In the genomic region with DNA sequence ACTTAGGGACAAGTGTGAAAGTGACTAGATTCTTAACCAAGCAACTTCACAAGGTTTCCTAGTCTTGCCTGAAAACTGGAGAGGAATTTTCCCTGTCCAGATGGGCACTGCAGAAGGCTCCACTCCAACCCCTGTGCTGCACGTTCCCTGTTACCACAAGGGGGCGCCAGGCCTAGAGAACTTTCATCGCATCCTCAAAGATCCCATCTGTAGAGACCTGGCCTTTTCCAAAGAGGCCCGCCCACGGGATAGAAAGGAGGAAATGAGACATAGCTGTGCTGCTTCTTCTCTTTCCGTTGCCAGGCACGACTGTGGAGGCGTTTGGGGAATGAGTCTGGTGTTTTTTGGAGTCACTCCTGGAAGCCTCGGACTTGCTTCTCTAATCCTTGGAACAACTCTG, we compare ENCODE assay signal across 8 mouse cellular contexts.
DNase-seq lines count a peak whose midpoint lies in the region; ATAC-seq and TF ChIP-seq lines count a peak whose summit lies in the region.
"Had no signal": no experiment of that assay in that cellular context is flagged by ENCODE, and none has a peak within 500 bp of the region (broad histone marks: within the 10 kb centered on the region; RNA-seq: fewer than 3 reads in every experiment).

No protein-coding gene starts in this region.

- peaks cover 4 to 20% of the 10 kb centered on the region in 2 experiments for H3K4me1 ChIP-seq in CH12.LX (ENCODE audit: control insufficient read depth in 1 of 2, insufficient read depth in 2 of 2)
- H3K4me1 ChIP-seq in heart, embryonic 10.5 days: no peaks in the 10 kb centered on the region
- no peaks in the 10 kb centered on the region for H3K4me1 ChIP-seq in midbrain, embryonic 14.5 days (ENCODE audit: control insufficient read depth, insufficient read depth, low read length)
- H3K4me1 ChIP-seq: liver, embryonic 15.5 days had no signal

- no peak for ATAC-seq in midbrain, embryonic 14.5 days (ENCODE audit: low FRiP score, low TSS enrichment)

- peaks cover 3 to 11% of the 10 kb centered on the region in 2 experiments for H3K36me3 ChIP-seq in CH12.LX (replicated peaks in 1 of 2; ENCODE audit: control insufficient read depth in 1 of 2, insufficient read depth in 1 of 2, low read length in 1 of 2)
- H3K36me3 ChIP-seq in heart, embryonic 10.5 days: no peaks in the 10 kb centered on the region
- no peaks in the 10 kb centered on the region for H3K36me3 ChIP-seq in midbrain, embryonic 14.5 days (ENCODE audit: control insufficient read depth, insufficient read depth, low read length)

- 21% methylated on average over 9 of the region's 9 CpGs for WGBS in heart, embryonic 10.5 days
- 27% methylated on average over 9 of the region's 9 CpGs for WGBS in midbrain, embryonic 14.5 days

- no peak overlapping the region for H3K27ac ChIP-seq in CH12.LX (ENCODE audit: insufficient read depth, low read depth)
- no peak overlapping the region for H3K27ac ChIP-seq in heart, embryonic 10.5 days
- peak overlapping the region; percentile 72; the same call in 1 of the 2 replicates for H3K27ac ChIP-seq in left cerebral cortex, adult 2 months
- no peak overlapping the region for H3K27ac ChIP-seq in midbrain, embryonic 14.5 days (replicated peaks; ENCODE audit: low read depth, low read length)
- H3K27ac ChIP-seq: liver, embryonic 15.5 days had no signal

- no peak for TF ChIP-seq POLR2A in CH12.LX (IDR thresholded peaks at IDR 0.05; ENCODE audit: low read depth, low read length)

- no peak overlapping the region for H3K4me3 ChIP-seq in CH12.LX (replicated peaks in 1 of 3; ENCODE audit: low read depth in 2 of 3, low read length in 2 of 3, poor library complexity in 1 of 3)
- no peak overlapping the region for H3K4me3 ChIP-seq in heart, embryonic 10.5 days
- H3K4me3 ChIP-seq in left cerebral cortex, adult 2 months: no peak overlapping the region
- H3K4me3 ChIP-seq in midbrain, embryonic 14.5 days (replicated peaks; ENCODE audit: low read depth, low read length): no peak overlapping the region
- H3K4me3 ChIP-seq: liver, embryonic 15.5 days had no signal

- intact Hi-C loops in left cerebral cortex, adult 2 months (cut with DNase I): loop anchor here (5.0 kb wide), 3 partner anchors 106 to 346 kb away; a partner anchor contains a TSS

- no peak overlapping the region for H3K4me2 ChIP-seq in CH12.LX (ENCODE audit: insufficient read depth, low read depth, poor library complexity, severe bottlenecking)
- no peak overlapping the region for H3K4me2 ChIP-seq in midbrain, embryonic 14.5 days (ENCODE audit: low read length)
- H3K4me2 ChIP-seq: liver, embryonic 15.5 days had no signal

- no peak overlapping the region for H3K9ac ChIP-seq in CH12.LX (ENCODE audit: insufficient read depth, low read depth)
- no peak overlapping the region for H3K9ac ChIP-seq in midbrain, embryonic 14.5 days (replicated peaks; ENCODE audit: low read length)
- H3K9ac ChIP-seq: liver, embryonic 15.5 days had no signal

- TF ChIP-seq EP300 in CH12.LX (IDR thresholded peaks at IDR 0.05; ENCODE audit: low read length): no peak

- H3K9me3 ChIP-seq in CH12.LX (replicated peaks; ENCODE audit: low read length): no peaks in the 10 kb centered on the region
- H3K9me3 ChIP-seq in heart, embryonic 10.5 days: no peaks in the 10 kb centered on the region
- H3K9me3 ChIP-seq in midbrain, embryonic 14.5 days (ENCODE audit: control insufficient read depth, low read length): no peaks in the 10 kb centered on the region
- H3K9me3 ChIP-seq: liver, embryonic 15.5 days had no signal

- dilution Hi-C loops in CH12.LX (cut with MboI; ENCODE audit: extremely low pct_ligation_motif_present, extremely low pct_unique_long_range_greater_than_20kb, low sequenced_read_pairs): no loop called here

- TF ChIP-seq CTCF in CH12.LX (conservative IDR thresholded peaks at IDR 0.05 in 1 of 2, IDR thresholded peaks at IDR 0.05 in 1 of 2; ENCODE audit: low read depth in 2 of 2, low read length in 2 of 2): peak; percentile 75 to 76
- TF ChIP-seq CTCF in left cerebral cortex, adult 2 months (IDR thresholded peaks at IDR 0.05): peak; percentile 89

- H3K27me3 ChIP-seq in CH12.LX (replicated peaks): no peaks in the 10 kb centered on the region
- no peaks in the 10 kb centered on the region for H3K27me3 ChIP-seq in heart, embryonic 10.5 days (ENCODE audit: insufficient read depth, poor library complexity, severe bottlenecking)
- no peaks in the 10 kb centered on the region for H3K27me3 ChIP-seq in midbrain, embryonic 14.5 days (ENCODE audit: control insufficient read depth, insufficient read depth, low read length)
- H3K27me3 ChIP-seq: liver, embryonic 15.5 days had no signal

- in situ Hi-C loops in CH12.LX (cut with MboI; ENCODE audit: low pct_ligation_motif_present, low pct_unique_long_range_greater_than_20kb, low sequenced_read_pairs): no loop called here

- peak; percentile 45 for TF ChIP-seq RAD21 in CH12.LX (IDR thresholded peaks at IDR 0.05; ENCODE audit: low read depth, low read length)

- no peaks in the 10 kb centered on the region for H3K79me2 ChIP-seq in CH12.LX (replicated peaks; ENCODE audit: control insufficient read depth, extremely low read depth, insufficient read depth, poor library complexity, severe bottlenecking)

- DNase-seq in CH12.LX (ENCODE audit: extremely low read depth): peak; percentile 63
- DNase-seq in Muller cell, postnatal 12 days (ENCODE audit: inconsistent ontology term): peak; percentile 50
- DNase-seq in embryo, embryonic 10 days (ENCODE audit: low spot score): peak; percentile 78
- DNase-seq in heart, embryonic 10.5 days (ENCODE audit: low spot score): peak; percentile 75
- peak; percentile 75 to 85 for DNase-seq in left cerebral cortex, adult 2 months (ENCODE audit: extremely low spot score in 1 of 2, low spot score in 2 of 2)
- DNase-seq in midbrain, embryonic 14.5 days: peak; percentile 39
- DNase-seq in spleen, postnatal 14 days (ENCODE audit: low spot score in 2 of 2): peak; percentile 7 to 12

TF ChIP-seq in CH12.LX, 34 proteins besides CTCF, POLR2A, EP300 and RAD21:
- TF ChIP-seq MXI1 (IDR thresholded peaks at IDR 0.05; ENCODE audit: low read depth, low read length): no peak
- TF ChIP-seq IRF4 (IDR thresholded peaks at IDR 0.05; ENCODE audit: low read depth, low read length): 0 out of 2 replicates have a peak, but pooled peaks have one; percentile 10
- peak; percentile 78 for TF ChIP-seq SMC3 (IDR thresholded peaks at IDR 0.05; ENCODE audit: low read depth, low read length)

Comparison
In these comparisons a context has a peak if more than half of its experiments do, and no peak if none do; other contexts are left out.
1. DNase-seq: peak in every context shown above with its lines; median percentile 80 in left cerebral cortex, adult 2 months; 78 in embryo, embryonic 10 days; 75 in heart, embryonic 10.5 days; 63 in CH12.LX; 50 in Muller cell, postnatal 12 days; 39 in midbrain, embryonic 14.5 days; 10 in spleen, postnatal 14 days.